Comparison of ENCODE assay signal across 9 mouse cellular contexts in genomic region chr9:56825476-56826213, GRCm38 (mm10). TPM values are rescaled to one million over a fixed set of nuclear protein-coding genes. Genes with fewer than 3 reads are reported as not detected.
DNase-seq lines count a peak whose midpoint lies in the region; ATAC-seq and TF ChIP-seq lines count a peak whose summit lies in the region.
"Had no signal": no experiment of that assay in that cellular context is flagged by ENCODE, and none has a peak within 500 bp of the region (broad histone marks: within the 10 kb centered on the region; RNA-seq: fewer than 3 reads in every experiment).

No protein-coding gene starts in this region.

- H3K36me3 ChIP-seq in heart, embryonic 15.5 days: no peaks in the 10 kb centered on the region
- H3K36me3 ChIP-seq in forebrain, postnatal 0 days (ENCODE audit: insufficient read depth): no peaks in the 10 kb centered on the region
- no peaks in the 10 kb centered on the region for H3K36me3 ChIP-seq in midbrain, embryonic 13.5 days

- peaks cover 7% of the 10 kb centered on the region for H3K4me1 ChIP-seq in heart, embryonic 15.5 days (replicated peaks)
- peaks cover 6% of the 10 kb centered on the region for H3K4me1 ChIP-seq in cortical plate, adult 2 months (ENCODE audit: control insufficient read depth, insufficient read depth, low read length)
- H3K4me1 ChIP-seq in forebrain, postnatal 0 days (ENCODE audit: insufficient read depth): 0 out of 2 replicates have a peak, but pooled peaks cover 6% of the 10 kb centered on the region
- H3K4me1 ChIP-seq in midbrain, embryonic 13.5 days (replicated peaks): peaks cover 40% of the 10 kb centered on the region

- peak overlapping the region; percentile 51 for H3K4me2 ChIP-seq in heart, embryonic 15.5 days
- H3K4me2 ChIP-seq in forebrain, postnatal 0 days (ENCODE audit: low read depth): peak overlapping the region; percentile 47
- peak overlapping the region; percentile 50 for H3K4me2 ChIP-seq in midbrain, embryonic 13.5 days (replicated peaks)

- WGBS in heart, embryonic 15.5 days: 16% methylated on average over 21 of the region's 21 CpGs
- WGBS in forebrain, postnatal 0 days: 18% methylated on average over 21 of the region's 21 CpGs
- WGBS in midbrain, embryonic 13.5 days: 9% methylated on average over 21 of the region's 21 CpGs

- no peaks in the 10 kb centered on the region for H3K9me3 ChIP-seq in heart, embryonic 15.5 days (replicated peaks)
- H3K9me3 ChIP-seq in forebrain, postnatal 0 days (ENCODE audit: low read length): no peaks in the 10 kb centered on the region
- H3K9me3 ChIP-seq in midbrain, embryonic 13.5 days: no peaks in the 10 kb centered on the region

- no peak for TF ChIP-seq CTCF in cortical plate, adult 2 months (IDR thresholded peaks at IDR 0.05; ENCODE audit: extremely low read depth, insufficient read depth, low read length)
- no peak for TF ChIP-seq CTCF in forebrain, postnatal 0 days (IDR thresholded peaks at IDR 0.05; ENCODE audit: low read depth)

- no peak overlapping the region for H3K9ac ChIP-seq in heart, embryonic 15.5 days
- peak overlapping the region; percentile 19; the same call in 1 of the 2 replicates for H3K9ac ChIP-seq in forebrain, postnatal 0 days
- H3K9ac ChIP-seq in midbrain, embryonic 13.5 days (replicated peaks): peak overlapping the region; percentile 40; the same call in 1 of the 2 replicates

- intact Hi-C loops in left cerebral cortex, postnatal 14 days (cut with DNase I): no loop called here

- no peak overlapping the region for H3K27ac ChIP-seq in heart, embryonic 15.5 days
- H3K27ac ChIP-seq in cortical plate, adult 2 months (ENCODE audit: insufficient read depth, low read length): no peak overlapping the region
- no peak overlapping the region for H3K27ac ChIP-seq in forebrain, postnatal 0 days (ENCODE audit: low read depth, low read length)
- peak overlapping the region; percentile 31; the same call in 1 of the 2 replicates for H3K27ac ChIP-seq in midbrain, embryonic 13.5 days

- ATAC-seq in heart, embryonic 15.5 days (replicated peaks; ENCODE audit: insufficient number of reproducible peaks, insufficient read depth, low FRiP score, low read depth): no peak
- 0 out of 2 replicates have a peak, but pooled peaks have one; percentile 45 for ATAC-seq in forebrain, postnatal 0 days
- peak; percentile 60 for ATAC-seq in midbrain, embryonic 13.5 days
- no peak for ATAC-seq in monocyte, adult 5-6 weeks (replicated peaks; ENCODE audit: insufficient number of reproducible peaks, low FRiP score, low TSS enrichment, poor library complexity, severe bottlenecking)

- DNase-seq in heart, postnatal 4 days: no peak
- DNase-seq in forebrain, postnatal 0 days: no peak
- DNase-seq in left cerebral cortex, postnatal 14 days (ENCODE audit: low spot score in 2 of 2): no peak
- DNase-seq in frontal cortex, postnatal 14 days (ENCODE audit: low spot score in 2 of 2): no peak
- DNase-seq: kidney, adult 11 months had no signal

- H3K4me3 ChIP-seq in heart, embryonic 15.5 days: 0 out of 2 replicates have a peak overlapping the region, but pooled peaks have one; percentile 13
- 0 out of 2 replicates have a peak overlapping the region, but pooled peaks have one; percentile 7 for H3K4me3 ChIP-seq in cortical plate, adult 2 months (ENCODE audit: insufficient read depth, low read length)
- H3K4me3 ChIP-seq in forebrain, postnatal 0 days (ENCODE audit: low read depth, low read length): 0 out of 2 replicates have a peak overlapping the region, but pooled peaks have one; percentile 12
- peak overlapping the region; percentile 16 for H3K4me3 ChIP-seq in midbrain, embryonic 13.5 days (replicated peaks)

- no peak for TF ChIP-seq POLR2A in cortical plate, adult 2 months (IDR thresholded peaks at IDR 0.05; ENCODE audit: extremely low read depth, insufficient read depth, low read length)

- peaks cover 27% of the 10 kb centered on the region for H3K27me3 ChIP-seq in heart, embryonic 15.5 days
- H3K27me3 ChIP-seq in forebrain, postnatal 0 days (ENCODE audit: insufficient read depth, low read length): no peaks in the 10 kb centered on the region
- H3K27me3 ChIP-seq in midbrain, embryonic 13.5 days: 0 out of 2 replicates have a peak, but pooled peaks cover 6% of the 10 kb centered on the region

RNA-seq across cellular contexts. Expression of gene Lingo1, which starts 29.4 kb away (rescaled TPM):
- 2.3 and 3.2 TPM in 2 replicates for polyA plus RNA-seq in heart, embryonic 15.5 days (2015; fragmentation: Nextera tagmentation; extraction: Ambion mirVana)
- 1 to 10 TPM; 2.9 to 3.0 TPM for total RNA-seq in heart, postnatal 4 days (2021)
- polyA plus RNA-seq in cortical plate, adult 2 months (2012; rRNA removed): 465 and 476 TPM in 2 replicates
- 90.3 and 103 TPM in 2 replicates for total RNA-seq in forebrain, postnatal 0 days (2014; rRNA removed)
- 98.6 and 114 TPM in 2 replicates for polyA plus RNA-seq in forebrain, postnatal 0 days (2015; fragmentation: Nextera tagmentation; extraction: Ambion mirVana)
- 35.1 and 39.0 TPM in 2 replicates for polyA plus RNA-seq in midbrain, embryonic 13.5 days (2015; fragmentation: Nextera tagmentation; extraction: Ambion mirVana)
- 100 to 1,000 TPM; 490 to 503 TPM for total RNA-seq in left cerebral cortex, postnatal 14 days (2021)
- total RNA-seq in monocyte, adult 5-6 weeks (2017): not detected in 3 replicates

RNA-seq across cellular contexts. Expression of gene Odf3l1, which starts 38.8 kb away (rescaled TPM):
- polyA plus RNA-seq in heart, embryonic 15.5 days (2015; fragmentation: Nextera tagmentation; extraction: Ambion mirVana): 0.38 and 0.62 TPM in 2 replicates
- under 1 TPM in 1 of 2 experiments, not detected in 1; 0.43 TPM for total RNA-seq in heart, postnatal 4 days (2021)
- polyA plus RNA-seq in cortical plate, adult 2 months (2012; rRNA removed): 0.11 and 0.38 TPM in 2 replicates
- total RNA-seq in forebrain, postnatal 0 days (2014; rRNA removed): not detected in 2 replicates
- polyA plus RNA-seq in forebrain, postnatal 0 days (2015; fragmentation: Nextera tagmentation; extraction: Ambion mirVana): 0.12 and 0.13 TPM in 2 replicates
- polyA plus RNA-seq in midbrain, embryonic 13.5 days (2015; fragmentation: Nextera tagmentation; extraction: Ambion mirVana): not detected in 2 replicates
- total RNA-seq in left cerebral cortex, postnatal 14 days (2021): not detected
- not detected in 3 replicates for total RNA-seq in monocyte, adult 5-6 weeks (2017)

RNA-seq across cellular contexts. Expression of gene Cspg4, which starts 39.2 kb away (rescaled TPM):
- 28.9 and 38.3 TPM in 2 replicates for polyA plus RNA-seq in heart, embryonic 15.5 days (2015; fragmentation: Nextera tagmentation; extraction: Ambion mirVana)
- 10 to 100 TPM; 55.6 to 56.6 TPM for total RNA-seq in heart, postnatal 4 days (2021)
- 12.5 and 13.3 TPM in 2 replicates for polyA plus RNA-seq in cortical plate, adult 2 months (2012; rRNA removed)
- total RNA-seq in forebrain, postnatal 0 days (2014; rRNA removed): 19.4 and 24.7 TPM in 2 replicates
- polyA plus RNA-seq in forebrain, postnatal 0 days (2015; fragmentation: Nextera tagmentation; extraction: Ambion mirVana): 5.1 and 7.5 TPM in 2 replicates
- 3.2 and 3.5 TPM in 2 replicates for polyA plus RNA-seq in midbrain, embryonic 13.5 days (2015; fragmentation: Nextera tagmentation; extraction: Ambion mirVana)
- 10 to 100 TPM; 21.4 to 25.0 TPM for total RNA-seq in left cerebral cortex, postnatal 14 days (2021)
- not detected in 3 replicates for total RNA-seq in monocyte, adult 5-6 weeks (2017)

Comparison
In these comparisons a context has a peak if more than half of its experiments do, and no peak if none do; other contexts are left out.
1. ATAC-seq: peak in forebrain, postnatal 0 days (single experiment) and midbrain, embryonic 13.5 days (single experiment); none in heart, embryonic 15.5 days (single experiment) and monocyte, adult 5-6 weeks (single experiment).
2. RNA of gene Lingo1, which starts 29.4 kb away (total RNA-seq): 490 to 503 TPM in left cerebral cortex, postnatal 14 days and 90.3 to 103 TPM in forebrain, postnatal 0 days; 2.9 to 3.0 TPM in heart, postnatal 4 days and not detected in monocyte, adult 5-6 weeks; every median in the first group is over 10 times any median in the second.
3. RNA of gene Cspg4, which starts 39.2 kb away (total RNA-seq): 55.6 to 56.6 TPM in heart, postnatal 4 days, 21.4 to 25.0 TPM in left cerebral cortex, postnatal 14 days and 19.4 to 24.7 TPM in forebrain, postnatal 0 days; not detected in monocyte, adult 5-6 weeks; every median in the first group is over 10 times any median in the second.
4. Peak in every context shown above with its lines, with median percentiles within 50 percentile points of each other: H3K4me2 ChIP-seq and H3K4me3 ChIP-seq.